Mouse (Mus musculus): Measurements from ENCODE around the gene Trmt44.

- TF ChIP-seq CTCF (IDR thresholded peaks at IDR 0.05; ENCODE audit: low read depth, low read length) = no peak
- no peak for TF ChIP-seq POLR2AphosphoS5 (IDR thresholded peaks at IDR 0.05; ENCODE audit: insufficient replicate concordance, low read depth, low read length)
Observed at GRCm38 (mm10) chr5:35621114-35621513, 46.2 kb upstream of the Trmt44 start.
